ENCODE assay signal across 11 mouse cellular contexts in the genomic region with DNA sequence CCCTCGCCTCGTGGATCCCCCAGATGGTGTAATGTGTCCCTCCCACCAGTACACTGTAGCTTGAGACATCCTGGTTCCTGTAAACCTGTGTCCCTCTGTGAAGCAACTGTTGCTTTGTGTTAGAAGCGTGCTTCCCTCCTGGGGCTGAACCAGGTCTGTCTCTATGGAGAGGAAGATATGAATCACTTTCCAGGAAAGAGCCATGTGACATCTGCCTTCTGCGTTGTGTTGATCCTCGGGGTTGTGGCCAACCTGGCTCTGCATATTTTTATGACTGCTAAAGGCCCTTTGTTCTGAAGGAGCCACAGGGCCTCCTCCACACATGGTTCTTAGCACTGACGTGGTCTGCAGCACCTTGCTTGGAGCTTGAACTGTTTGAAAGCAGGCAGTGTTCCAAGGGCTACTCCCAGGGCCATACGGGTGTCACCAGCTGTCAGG. TPM values are rescaled to one million over a fixed set of nuclear protein-coding genes. Genes with fewer than 3 reads are reported as not detected.
DNase-seq lines count a peak whose midpoint lies in the region; ATAC-seq lines count a peak whose summit lies in the region.
"Had no signal": no experiment of that assay in that cellular context is flagged by ENCODE, and none has a peak within 500 bp of the region (broad histone marks: within the 10 kb centered on the region; RNA-seq: fewer than 3 reads in every experiment).

No protein-coding gene starts in this region.

- no peaks in the 10 kb centered on the region for H3K36me3 ChIP-seq in hindbrain, embryonic 14.5 days (replicated peaks; ENCODE audit: control insufficient read depth, insufficient read depth)
- H3K36me3 ChIP-seq in hindbrain, embryonic 11.5 days (ENCODE audit: control insufficient read depth, insufficient read depth, low read length), result no peaks in the 10 kb centered on the region
- H3K36me3 ChIP-seq in intestine, embryonic 16.5 days (ENCODE audit: control insufficient read depth, insufficient read depth, low read length), result no peaks in the 10 kb centered on the region
- H3K36me3 ChIP-seq in limb, embryonic 13.5 days, result no peaks in the 10 kb centered on the region
- H3K36me3 ChIP-seq: embryonic facial prominence, embryonic 15.5 days; liver, embryonic 13.5 days had no signal

- no peak overlapping the region for H3K9ac ChIP-seq in hindbrain, embryonic 14.5 days
- no peak overlapping the region for H3K9ac ChIP-seq in hindbrain, embryonic 11.5 days (ENCODE audit: low read depth, low read length)
- no peak overlapping the region for H3K9ac ChIP-seq in intestine, embryonic 16.5 days (ENCODE audit: low read depth, low read length)
- H3K9ac ChIP-seq in limb, embryonic 13.5 days, result no peak overlapping the region
- H3K9ac ChIP-seq: embryonic facial prominence, embryonic 15.5 days; liver, embryonic 13.5 days had no signal

- no peak overlapping the region for H3K4me3 ChIP-seq in hindbrain, embryonic 14.5 days (replicated peaks; ENCODE audit: low read length)
- no peak overlapping the region for H3K4me3 ChIP-seq in hindbrain, embryonic 11.5 days (ENCODE audit: low read depth, low read length)
- no peak overlapping the region for H3K4me3 ChIP-seq in intestine, embryonic 16.5 days (ENCODE audit: low read length)
- H3K4me3 ChIP-seq in limb, embryonic 13.5 days, result no peak overlapping the region
- H3K4me3 ChIP-seq: embryonic facial prominence, embryonic 15.5 days; liver, embryonic 13.5 days had no signal

- H3K27me3 ChIP-seq in hindbrain, embryonic 14.5 days (ENCODE audit: control insufficient read depth, insufficient read depth, low read length), result no peaks in the 10 kb centered on the region
- no peaks in the 10 kb centered on the region for H3K27me3 ChIP-seq in hindbrain, embryonic 11.5 days (ENCODE audit: control insufficient read depth, insufficient read depth, low read length)
- H3K27me3 ChIP-seq in intestine, embryonic 16.5 days (replicated peaks; ENCODE audit: control insufficient read depth, insufficient read depth, low read length), result no peaks in the 10 kb centered on the region; the same call in 1 of the 2 replicates
- no peaks in the 10 kb centered on the region for H3K27me3 ChIP-seq in limb, embryonic 13.5 days
- H3K27me3 ChIP-seq: embryonic facial prominence, embryonic 15.5 days; liver, embryonic 13.5 days had no signal

- H3K4me2 ChIP-seq in hindbrain, embryonic 14.5 days (replicated peaks), result no peak overlapping the region
- no peak overlapping the region for H3K4me2 ChIP-seq in hindbrain, embryonic 11.5 days (replicated peaks; ENCODE audit: low read depth, low read length)
- H3K4me2 ChIP-seq in intestine, embryonic 16.5 days (ENCODE audit: low read depth, low read length), result no peak overlapping the region
- no peak overlapping the region for H3K4me2 ChIP-seq in limb, embryonic 13.5 days (replicated peaks)
- H3K4me2 ChIP-seq: embryonic facial prominence, embryonic 15.5 days; liver, embryonic 13.5 days had no signal

- no peaks in the 10 kb centered on the region for H3K9me3 ChIP-seq in hindbrain, embryonic 14.5 days (ENCODE audit: control insufficient read depth, low read length)
- H3K9me3 ChIP-seq in hindbrain, embryonic 11.5 days (ENCODE audit: control insufficient read depth, low read length), result no peaks in the 10 kb centered on the region
- no peaks in the 10 kb centered on the region for H3K9me3 ChIP-seq in intestine, embryonic 16.5 days (ENCODE audit: control insufficient read depth, low read length)
- H3K9me3 ChIP-seq in limb, embryonic 13.5 days, result no peaks in the 10 kb centered on the region
- H3K9me3 ChIP-seq: embryonic facial prominence, embryonic 15.5 days; liver, embryonic 13.5 days had no signal

- no peaks in the 10 kb centered on the region for H3K4me1 ChIP-seq in hindbrain, embryonic 14.5 days (replicated peaks; ENCODE audit: control insufficient read depth, insufficient read depth, low read length)
- H3K4me1 ChIP-seq in hindbrain, embryonic 11.5 days (replicated peaks; ENCODE audit: control insufficient read depth, insufficient read depth, low read length), result no peaks in the 10 kb centered on the region
- 0 out of 2 replicates have a peak, but pooled peaks cover 5% of the 10 kb centered on the region for H3K4me1 ChIP-seq in intestine, embryonic 16.5 days (ENCODE audit: control insufficient read depth, insufficient read depth, low read length)
- peaks cover 7% of the 10 kb centered on the region for H3K4me1 ChIP-seq in limb, embryonic 13.5 days
- H3K4me1 ChIP-seq: embryonic facial prominence, embryonic 15.5 days; liver, embryonic 13.5 days had no signal

- no peak for DNase-seq in hindbrain, embryonic 14.5 days (ENCODE audit: low spot score)
- DNase-seq in hindbrain, embryonic 11.5 days (ENCODE audit: low spot score), result no peak
- peak; percentile 28 to 38 for DNase-seq in cerebellum, adult 18-20 months
- DNase-seq in spleen, adult 12 weeks (ENCODE audit: low spot score), result no peak
- no peak for DNase-seq in liver
- no peak for DNase-seq in left cerebral cortex, adult 9 months (ENCODE audit: low spot score in 2 of 2)
- DNase-seq: adrenal gland, postnatal 25 days; liver, embryonic 13.5 days had no signal

- peak; percentile 21; the same call in 1 of the 2 replicates for ATAC-seq in hindbrain, embryonic 14.5 days (ENCODE audit: low FRiP score)
- ATAC-seq in hindbrain, embryonic 11.5 days (ENCODE audit: low FRiP score), result no peak
- ATAC-seq in intestine, embryonic 16.5 days, result peak; percentile 86
- 0 out of 2 replicates have a peak, but pooled peaks have one; percentile 28 for ATAC-seq in limb, embryonic 13.5 days (ENCODE audit: low FRiP score, low read depth)

- H3K27ac ChIP-seq in hindbrain, embryonic 14.5 days, result peak overlapping the region; percentile 14; the same call in 1 of the 2 replicates
- H3K27ac ChIP-seq in hindbrain, embryonic 11.5 days (ENCODE audit: low read depth, low read length), result no peak overlapping the region
- no peak overlapping the region for H3K27ac ChIP-seq in intestine, embryonic 16.5 days (ENCODE audit: low read length)
- H3K27ac ChIP-seq in limb, embryonic 13.5 days, result no peak overlapping the region
- H3K27ac ChIP-seq: embryonic facial prominence, embryonic 15.5 days; liver, embryonic 13.5 days had no signal

- 64% methylated on average over 7 of the region's 7 CpGs for WGBS in hindbrain, embryonic 14.5 days
- 77% methylated on average over 7 of the region's 7 CpGs for WGBS in hindbrain, embryonic 11.5 days
- 46% methylated on average over 7 of the region's 7 CpGs for WGBS in intestine, embryonic 16.5 days
- WGBS in limb, embryonic 13.5 days, result 50% methylated on average over 7 of the region's 7 CpGs

RNA-seq across cellular contexts. Expression of a gene that starts 31.0 kb away (rescaled TPM):
- polyA plus RNA-seq in hindbrain, embryonic 14.5 days (2014; fragmentation: Nextera tagmentation; extraction: Ambion mirVana), result 0.16 and 0.24 TPM in 2 replicates
- polyA plus RNA-seq in hindbrain, embryonic 11.5 days (2014; fragmentation: Nextera tagmentation; extraction: Ambion mirVana), result 0.48 and 0.56 TPM in 2 replicates
- 3.3 and 4.1 TPM in 2 replicates for polyA plus RNA-seq in intestine, embryonic 16.5 days (2015; fragmentation: Nextera tagmentation; extraction: Ambion mirVana)
- polyA plus RNA-seq in limb, embryonic 13.5 days (2015; fragmentation: Nextera tagmentation; extraction: Ambion mirVana), result 0.62 and 1.4 TPM in 2 replicates

Comparison
In these comparisons a context has a peak if more than half of its experiments do, and no peak if none do; other contexts are left out.
1. DNase-seq: peak in cerebellum, adult 18-20 months (2 of 2); none in hindbrain, embryonic 14.5 days (single experiment), hindbrain, embryonic 11.5 days (single experiment), spleen, adult 12 weeks (single experiment), liver (single experiment) and left cerebral cortex, adult 9 months (0 of 2).